Mouse (Mus musculus) gastrocnemius, adult 18-20 months (tissue): ENCODE results near the gene Epb41l1. TPM values are rescaled to one million over a fixed set of nuclear protein-coding genes. Genes with fewer than 3 reads are reported as not detected.

Experiments
- DNase-seq: peaks from one replicate; pipeline ENCODE4 v3.0.0; 2021; ENCODE audit warnings: low spot score
- total RNA-seq, 2 experiments: library from RNA; stranded (reverse); gene quantifications; 2 replicates each; pipeline ENCODE4 v1.2.3; 2021

Epb41l1 gene
- total RNA-seq, 2 experiments from 2014 or later: 4.6 to 4.8 TPM

DNA sequence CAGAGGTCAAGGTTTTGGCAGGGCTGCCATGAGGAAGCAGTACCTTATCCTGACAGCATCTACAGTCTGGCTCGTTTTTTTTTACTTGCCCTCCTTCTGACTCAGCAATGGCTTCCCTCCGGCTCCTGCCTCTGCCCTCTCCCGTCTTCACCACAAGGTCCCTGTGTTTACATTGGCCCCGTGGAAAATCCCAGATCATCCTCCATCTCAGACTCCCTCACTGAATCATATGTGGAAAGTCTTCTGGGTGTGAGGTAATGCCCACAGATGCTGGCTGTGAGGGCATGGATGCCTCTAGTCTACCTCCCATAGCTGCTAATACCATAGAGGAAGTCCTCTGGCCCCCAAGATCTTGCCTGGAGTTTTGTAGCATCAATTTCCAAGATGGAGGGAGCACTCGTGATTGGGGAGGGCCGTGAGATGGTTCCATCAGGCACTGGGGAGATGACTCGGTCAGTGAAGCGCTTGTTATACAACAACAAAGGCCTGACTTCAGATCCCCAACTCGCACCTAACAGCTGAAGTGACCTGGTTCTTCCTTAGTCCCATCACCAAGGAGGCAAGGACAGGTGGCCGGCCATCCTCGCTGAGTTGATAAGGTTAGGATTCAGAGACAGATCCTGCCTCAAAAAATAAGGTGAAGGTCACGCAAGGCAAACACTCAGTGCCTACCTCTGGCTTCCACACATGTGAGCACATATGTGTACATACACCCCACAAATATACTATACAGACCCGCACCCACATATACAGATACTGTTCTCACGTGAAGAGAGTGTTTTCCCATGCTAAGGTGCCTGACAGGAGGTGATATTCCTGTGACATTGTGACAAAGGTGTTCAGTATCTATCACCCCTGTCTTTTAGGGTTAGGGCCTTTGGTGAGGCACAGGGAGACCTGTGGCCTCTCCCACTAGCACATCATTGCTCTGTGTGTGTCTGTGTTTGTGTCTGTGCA is 36.0 kb downstream of the Epb41l1 start:
- DNase-seq: no peak

DNA sequence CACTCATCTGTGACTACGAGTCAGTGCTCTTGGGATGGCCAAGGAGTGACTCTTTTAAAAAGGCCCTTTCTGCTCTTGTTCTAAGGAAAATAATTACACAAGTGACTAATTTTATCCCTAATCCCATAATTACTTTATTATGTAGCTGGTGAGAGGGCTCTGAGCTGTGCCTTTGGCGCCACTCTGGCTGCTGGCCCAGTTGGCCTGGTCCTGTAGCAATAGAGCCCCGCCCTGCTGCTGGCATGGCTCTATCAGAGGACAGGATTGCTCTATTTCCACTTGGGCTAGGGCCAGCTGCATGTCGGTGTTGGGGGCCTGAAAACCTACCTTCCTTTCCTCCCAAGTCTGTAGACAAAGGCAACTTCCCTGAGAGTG is 36.6 kb downstream of the Epb41l1 start:
- DNase-seq: no peak

DNA sequence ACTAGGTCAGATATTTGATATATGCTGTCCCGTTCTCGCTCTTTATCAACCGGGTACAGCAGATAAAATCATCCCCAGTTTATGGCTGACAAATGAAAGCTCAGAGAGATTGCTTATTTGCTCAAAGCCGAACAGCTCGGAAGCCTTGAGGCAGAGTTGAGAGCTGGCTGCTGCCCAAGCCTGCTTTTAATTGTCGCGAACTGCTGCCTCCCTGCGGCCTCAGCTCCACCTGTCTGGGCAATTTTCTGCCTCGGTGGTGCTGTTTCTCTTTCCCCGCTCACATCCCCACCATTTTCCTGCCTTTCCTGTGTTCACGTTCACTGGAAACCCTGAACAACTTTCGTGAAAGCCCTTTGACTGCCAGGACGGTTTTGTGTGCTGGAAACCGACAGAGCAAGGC is 39.8 kb downstream of the Epb41l1 start:
- DNase-seq: peak; percentile 46

DNA sequence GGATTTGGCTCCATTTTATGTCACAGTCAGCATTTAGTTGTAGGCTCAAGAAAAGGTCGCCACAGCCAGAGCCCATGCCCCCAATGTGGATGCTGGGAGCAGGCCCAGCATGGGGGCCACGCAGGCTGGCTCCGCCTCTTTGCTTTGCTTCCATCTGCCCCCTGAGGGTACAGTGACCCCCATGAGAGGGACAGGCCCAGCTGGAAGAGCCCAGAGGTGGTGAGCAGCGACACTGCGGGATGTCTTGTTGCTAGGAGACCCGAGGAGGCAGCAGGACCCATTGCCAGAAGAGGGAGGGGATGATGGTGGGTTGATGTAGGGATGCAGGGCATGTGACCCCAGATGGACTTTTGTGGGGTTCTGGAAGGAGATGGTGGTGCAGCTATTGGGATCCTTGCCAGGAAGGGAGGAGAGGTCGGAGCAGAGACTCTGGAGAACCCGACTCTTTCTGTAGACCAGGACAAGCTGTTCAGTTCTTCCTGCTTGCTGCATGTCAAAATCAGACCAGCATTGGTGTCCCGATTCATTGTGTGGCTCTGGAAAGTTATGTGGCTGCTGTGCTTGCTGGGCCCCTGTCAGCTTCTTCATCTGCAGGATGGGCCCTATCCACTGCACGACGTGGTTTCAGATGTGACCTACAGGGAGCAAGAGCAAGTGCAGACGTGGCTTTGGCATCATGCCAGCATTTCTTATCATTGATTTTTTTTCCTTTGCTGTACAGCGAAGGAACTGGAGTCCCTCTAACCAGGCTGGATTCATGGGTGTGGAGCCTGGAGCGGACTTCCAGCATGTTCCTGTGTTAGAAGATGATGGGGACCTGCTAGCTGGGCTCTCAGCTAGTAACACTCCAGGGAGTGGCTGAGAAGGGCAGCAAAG is 41.7 kb downstream of the Epb41l1 start:
- no peak for DNase-seq

DNA sequence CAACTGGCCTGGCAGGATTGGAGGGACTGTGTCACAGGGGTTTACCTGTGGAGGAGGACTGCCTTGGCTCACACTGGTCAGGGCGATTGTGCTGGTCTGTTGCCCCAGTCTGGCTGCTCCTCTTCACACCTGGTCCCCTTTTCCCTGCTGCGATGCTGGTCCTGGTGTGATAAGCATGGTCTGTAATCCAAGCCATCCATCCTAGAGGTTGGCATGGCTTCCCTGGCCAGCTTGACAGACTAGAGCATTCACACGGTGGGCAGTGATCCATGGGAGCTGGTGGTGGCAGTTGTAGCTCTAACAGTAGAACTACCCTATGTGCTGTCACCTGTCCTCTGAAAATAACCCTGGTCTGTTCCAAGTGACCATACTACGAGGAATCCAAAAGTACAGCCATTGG is 43.7 kb downstream of the Epb41l1 start:
- DNase-seq: no peak

DNA sequence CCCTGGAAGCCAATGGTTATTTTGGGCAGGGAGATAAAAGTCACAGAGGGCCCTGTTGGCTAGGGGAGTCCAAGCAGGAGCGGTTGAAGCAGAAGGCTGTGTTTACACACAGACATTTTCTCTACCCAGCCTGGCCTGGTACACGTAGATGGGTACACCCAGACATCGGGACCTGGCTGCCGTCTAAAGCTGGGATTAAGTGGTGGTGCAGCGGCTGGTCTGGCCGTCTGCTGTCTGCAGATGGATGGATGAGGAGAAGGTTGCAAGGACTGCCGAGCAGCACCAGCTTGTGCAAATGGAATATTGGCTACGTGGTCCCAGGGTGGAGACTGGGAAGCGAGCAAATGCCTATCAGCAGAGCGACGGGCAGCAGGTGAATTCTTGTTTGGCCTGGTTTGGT is 46.8 kb downstream of the Epb41l1 start:
- no peak for DNase-seq

DNA sequence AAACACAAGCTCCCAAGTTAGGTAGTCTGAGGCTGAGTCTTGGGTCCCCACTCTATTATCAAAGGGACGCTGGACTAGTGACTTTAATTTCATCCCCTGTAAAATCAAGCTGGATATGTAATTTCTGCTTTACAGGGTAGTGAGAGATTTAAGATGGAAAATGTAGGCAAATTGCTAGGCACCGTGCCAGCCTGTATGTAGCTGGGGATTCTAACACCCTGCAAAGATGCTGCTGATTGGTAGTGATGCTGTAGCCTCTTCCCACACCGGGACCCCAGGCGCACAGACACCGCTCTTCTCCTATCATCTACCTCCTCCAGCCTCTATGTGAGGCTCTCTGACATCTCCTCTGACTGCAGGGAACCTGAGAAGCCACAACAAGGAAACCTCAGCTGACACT is 48.2 kb downstream of the Epb41l1 start:
- DNase-seq: no peak

DNA sequence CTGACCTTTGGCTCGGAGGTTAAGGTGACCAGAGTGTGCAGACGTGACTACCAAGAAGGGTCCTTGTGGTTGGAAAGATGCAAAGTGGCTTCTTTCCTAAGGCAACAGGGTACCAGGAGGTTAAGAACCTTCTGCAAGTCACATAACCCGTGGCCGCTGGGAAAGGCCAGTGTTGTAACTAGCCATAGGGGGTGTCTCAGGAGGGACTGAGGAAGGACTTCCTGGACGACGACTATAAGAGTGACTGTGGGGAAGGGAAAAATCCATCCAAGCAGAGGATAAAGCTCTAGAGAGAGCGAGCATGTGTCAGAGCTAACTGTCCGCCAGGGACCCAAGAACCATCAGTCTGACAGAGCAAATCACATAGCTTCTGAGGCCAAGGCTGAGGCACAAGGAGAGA is 48.8 kb downstream of the Epb41l1 start:
- DNase-seq: no peak

DNA sequence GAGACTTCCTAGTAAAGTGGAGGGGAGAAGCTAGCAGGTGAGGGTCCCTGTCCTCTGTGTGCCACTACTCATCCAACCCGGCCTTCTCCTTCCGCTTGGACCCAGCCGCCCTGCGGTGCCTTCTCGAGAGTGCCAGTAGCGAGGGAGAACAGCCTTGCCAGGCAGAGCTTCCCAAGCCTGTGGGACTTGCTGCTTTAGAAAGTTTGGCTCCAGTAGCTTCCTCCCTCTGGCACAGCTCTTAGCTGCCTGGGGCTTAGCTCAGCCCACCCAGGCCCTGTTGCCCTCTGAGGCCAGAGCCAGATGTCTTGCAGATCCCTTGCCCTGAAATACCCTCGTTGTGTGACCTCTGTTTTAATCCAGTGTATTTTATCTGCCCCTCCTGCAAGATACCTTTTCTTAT is 50.2 kb downstream of the Epb41l1 start:
- no peak for DNase-seq

DNA sequence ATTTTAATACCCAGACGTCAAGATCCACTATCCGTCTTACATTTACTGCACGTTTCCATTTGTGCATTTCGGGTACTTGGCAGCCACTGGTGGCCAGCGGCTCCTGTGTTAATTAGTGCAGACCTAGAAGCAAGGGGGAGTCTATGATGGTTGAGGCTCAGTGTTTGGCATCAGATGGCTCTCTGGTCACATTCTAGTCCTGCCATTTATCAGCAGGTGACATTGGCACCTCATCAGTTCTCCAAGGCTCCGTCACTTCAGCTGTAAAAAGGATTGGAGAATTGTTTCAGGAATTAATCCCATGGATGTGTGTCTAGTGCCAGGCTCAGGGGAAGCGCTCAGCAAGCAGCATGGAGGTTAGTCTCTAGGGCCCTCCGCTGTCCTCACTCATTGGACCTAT is 51.6 kb downstream of the Epb41l1 start:
- DNase-seq: no peak

DNA sequence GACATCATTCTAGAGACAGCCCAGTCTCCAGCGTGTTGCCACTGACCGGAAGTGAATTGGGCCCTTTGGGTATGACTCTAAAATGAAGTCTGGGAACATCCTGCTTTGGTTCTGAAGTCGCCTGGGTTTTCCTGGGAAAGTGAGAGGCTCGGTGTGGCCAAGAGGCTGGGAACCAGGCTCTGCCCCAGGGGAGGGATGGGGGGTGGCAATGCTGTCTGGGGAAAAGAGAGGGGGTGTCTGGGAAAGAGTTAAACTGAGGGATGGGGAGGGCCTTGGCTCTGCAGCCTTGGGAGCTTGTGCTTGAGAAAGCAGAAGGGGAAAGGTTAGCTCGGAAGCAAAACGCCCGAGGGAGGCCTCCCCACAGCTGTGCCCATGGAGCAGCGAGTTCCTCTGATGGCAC is 53.0 kb downstream of the Epb41l1 start:
- no peak for DNase-seq

DNA sequence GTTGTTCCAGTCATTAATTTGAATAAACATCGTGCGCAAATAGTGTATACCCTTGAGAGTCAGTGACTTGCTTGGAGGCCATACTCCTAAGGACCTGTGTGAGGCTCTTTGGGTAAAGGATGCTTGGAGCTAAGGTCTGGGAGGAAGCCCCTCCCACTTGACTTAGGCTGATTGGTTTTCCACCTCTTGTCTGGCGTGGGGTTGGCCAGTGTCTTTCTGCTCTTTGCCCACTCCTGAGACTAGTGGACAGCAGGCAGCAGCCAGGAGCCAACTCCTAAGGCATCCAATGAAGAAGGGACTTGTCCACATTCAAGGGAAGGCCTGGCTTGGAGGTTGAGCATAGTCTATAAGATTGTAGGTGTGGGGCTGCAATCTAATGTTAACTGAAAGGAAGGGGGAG is 53.4 kb downstream of the Epb41l1 start:
- DNase-seq: no peak

DNA sequence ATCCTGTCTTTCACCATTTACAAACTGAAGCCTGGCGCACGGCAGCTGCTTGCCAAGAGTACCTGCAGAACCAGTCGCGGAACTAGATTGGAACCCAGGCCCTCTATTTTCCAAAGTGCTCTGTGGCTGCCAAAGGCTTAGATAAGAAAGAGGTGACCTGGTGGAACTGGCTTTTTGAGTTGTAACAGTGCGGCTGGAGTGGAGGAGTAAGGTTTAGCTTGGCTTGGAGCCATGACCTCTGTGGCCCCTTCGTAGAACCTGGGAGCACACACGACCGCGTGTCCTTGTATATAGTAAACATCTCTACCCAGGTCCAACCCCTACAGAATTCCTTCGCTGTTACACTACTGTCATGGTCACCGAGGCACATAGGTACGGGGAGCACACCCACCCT is 54.2 kb downstream of the Epb41l1 start:
- no peak for DNase-seq

DNA sequence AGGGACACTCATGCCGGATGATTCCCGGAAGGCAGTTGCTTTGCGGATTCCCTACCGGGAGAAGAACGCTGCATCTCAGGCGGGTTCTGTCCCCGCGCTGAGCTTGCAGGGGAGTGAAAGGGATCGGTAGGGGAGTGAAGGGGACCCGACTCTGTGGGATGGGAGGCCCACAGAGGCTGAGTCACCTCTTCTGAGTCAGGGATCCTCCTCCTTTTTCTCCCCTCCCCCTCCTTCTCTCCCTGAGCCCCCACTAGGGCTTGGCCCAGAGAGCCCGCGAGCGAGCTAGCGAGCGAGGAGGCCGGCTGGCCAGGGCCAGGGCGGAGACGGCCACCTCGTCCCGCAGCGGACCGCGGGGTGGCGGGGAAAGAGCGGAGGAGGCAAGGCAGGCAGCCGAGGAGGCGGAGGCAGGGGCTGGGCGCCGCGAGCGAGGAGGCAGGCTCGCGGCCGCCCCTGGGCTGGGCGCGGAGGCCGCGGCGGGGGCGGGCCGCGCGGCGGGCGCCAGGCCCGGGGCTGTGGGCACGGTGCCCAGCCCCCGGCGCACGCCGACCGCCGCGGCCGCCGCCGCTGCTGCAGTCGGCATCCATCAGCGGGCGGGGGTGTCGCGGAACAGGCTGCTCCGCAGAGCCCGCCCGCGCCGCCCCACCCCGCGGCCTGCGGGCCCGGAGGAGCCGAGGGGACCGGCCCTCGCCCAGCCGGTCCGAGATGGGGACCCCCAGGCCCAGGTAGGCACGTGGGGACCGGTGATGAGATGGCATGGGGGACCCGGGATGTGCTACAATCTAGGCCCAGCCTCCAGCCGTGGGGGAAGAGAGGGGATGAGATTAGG is 54.8 kb downstream of the Epb41l1 start:
- peak; percentile 65 for DNase-seq

DNA sequence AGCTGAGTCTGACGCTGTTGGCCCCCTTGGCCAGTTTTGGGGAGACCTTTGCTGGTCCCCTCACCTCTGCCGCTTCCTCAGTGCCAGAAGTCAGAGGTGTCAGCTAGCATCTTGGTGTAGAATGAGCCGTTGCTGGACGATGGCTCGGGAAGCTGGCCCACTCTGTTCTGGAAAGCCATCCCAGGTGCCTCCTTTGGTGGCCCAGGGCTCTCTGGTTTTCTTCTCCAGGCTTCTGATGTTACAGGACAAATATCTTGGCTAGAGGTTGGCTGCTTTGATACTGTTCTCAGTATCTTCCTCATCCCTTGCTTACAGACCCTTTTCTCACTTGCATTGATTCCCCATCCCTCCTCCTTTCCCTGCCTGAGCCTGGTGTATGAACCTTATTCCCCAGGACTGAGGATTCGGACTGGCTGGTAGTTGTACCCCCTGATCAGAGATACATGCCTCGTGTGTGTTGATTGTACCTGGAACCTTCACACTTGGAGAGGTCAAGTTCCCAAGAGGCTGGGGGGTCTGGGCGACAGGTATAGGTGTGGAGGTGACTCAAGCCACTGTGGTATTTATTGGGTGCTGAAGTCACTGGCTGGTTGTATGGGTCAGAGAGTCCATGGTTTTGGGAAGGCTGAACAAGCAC is 55.5 kb downstream of the Epb41l1 start:
- no peak for DNase-seq

DNA sequence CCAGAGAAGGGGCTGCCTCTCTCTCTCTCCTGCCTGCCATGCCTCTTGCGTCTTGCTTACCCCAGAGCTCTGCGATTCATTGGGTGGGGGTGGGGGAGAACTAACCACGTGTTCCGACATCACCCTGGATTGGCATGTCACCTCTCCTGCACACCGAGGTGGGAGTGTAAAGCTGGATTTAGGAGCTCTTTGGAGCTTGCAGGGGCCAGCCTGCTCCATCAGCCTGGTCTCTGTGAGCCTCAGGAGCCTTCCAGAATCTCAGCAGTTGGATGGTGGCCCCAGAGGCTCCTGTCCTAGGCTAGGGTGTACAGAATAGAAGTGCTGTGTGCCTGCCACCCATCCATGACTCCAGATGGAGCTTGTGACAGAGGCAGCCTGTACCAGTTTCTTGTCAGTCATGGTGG is 56.0 kb downstream of the Epb41l1 start:
- no peak for DNase-seq

DNA sequence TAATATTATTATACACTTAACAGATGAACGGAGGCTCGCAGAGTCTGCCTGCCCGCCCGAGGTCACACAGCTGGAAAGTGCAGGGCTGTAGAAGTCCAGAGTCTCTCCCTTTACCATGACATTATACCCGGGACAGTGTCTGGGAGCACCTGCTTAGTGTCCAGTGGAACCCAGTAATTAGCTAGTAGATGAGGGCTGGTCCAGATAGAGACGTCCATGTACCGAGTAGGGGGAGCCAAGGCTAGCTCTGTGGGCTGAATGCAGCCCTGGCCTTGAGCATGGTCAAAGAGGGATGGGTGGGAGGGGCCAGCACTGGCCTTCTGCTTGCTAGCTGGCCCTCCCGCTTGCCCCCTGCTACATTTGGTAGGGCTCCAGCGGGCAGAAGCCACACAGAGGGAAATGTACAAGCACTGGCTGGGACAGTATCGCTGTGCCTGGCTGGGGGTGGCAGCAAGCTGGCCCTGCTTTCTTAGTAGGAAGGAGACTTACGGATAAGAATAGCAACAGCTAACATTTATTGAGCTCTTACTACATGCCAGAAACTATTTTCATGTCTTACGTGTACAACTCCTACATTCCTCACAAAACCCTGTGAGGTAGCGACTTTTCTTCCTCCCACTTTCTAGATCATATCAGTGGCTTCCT is 57.5 kb downstream of the Epb41l1 start:
- no peak for DNase-seq

DNA sequence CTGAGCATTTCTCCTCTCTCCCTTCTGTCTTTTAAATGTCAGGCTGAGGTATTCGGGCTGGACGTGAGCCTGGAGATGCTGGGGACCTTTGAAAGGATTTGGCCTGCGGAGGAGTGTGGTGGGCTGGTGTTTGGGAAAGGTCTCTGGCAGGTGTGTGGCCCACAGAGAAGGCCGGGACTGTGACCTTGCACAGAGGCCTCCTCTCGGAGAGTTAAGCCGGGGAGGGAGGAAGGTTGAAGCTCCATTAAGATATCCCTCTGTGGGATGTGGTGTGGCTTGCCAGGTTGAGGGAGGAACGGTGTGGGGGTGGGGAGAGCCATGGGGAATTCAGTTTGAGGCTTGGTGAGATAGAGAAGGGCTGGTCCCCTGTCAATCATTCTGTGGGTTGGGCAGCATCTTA is 59.1 kb downstream of the Epb41l1 start:
- DNase-seq: no peak

DNA sequence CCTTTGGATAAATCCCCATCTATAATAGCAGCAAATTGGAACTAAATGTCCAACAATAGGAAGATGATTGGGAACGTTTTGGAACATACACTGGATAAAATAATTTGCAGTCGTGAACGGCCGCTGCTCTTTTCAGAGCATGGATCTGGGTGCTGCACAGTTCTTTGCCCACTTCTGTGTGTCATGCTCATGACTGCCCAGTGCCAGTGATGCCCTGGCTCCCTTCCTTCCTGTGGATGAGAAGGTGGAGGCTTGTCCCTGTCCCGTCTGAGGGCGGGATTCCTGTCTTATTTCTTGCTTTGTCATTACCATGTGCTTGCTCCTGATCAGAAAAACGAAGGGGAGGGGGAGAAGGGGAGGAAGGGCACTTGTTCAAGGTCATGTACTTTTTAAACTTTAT is 59.6 kb downstream of the Epb41l1 start:
- DNase-seq: no peak

DNA sequence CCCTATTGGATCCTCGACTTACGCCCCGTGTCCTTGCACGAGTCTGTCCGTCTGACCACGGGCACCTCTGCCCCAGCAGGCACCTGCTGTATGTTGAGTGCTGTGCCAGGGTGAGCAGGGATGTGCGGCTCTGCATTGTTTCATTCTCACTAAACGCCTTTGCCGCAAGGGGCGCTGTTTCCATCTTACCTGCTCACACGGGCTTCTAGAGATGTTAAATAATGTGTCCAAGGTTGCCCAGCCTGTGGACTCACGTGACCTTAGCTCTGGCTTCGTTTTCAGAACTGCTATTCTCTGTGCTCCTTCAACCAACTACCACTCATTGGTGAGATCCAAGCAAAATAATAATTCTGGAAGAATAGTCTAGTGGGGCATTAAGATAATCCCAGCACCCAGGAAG is 61.6 kb downstream of the Epb41l1 start:
- DNase-seq: no peak

DNA sequence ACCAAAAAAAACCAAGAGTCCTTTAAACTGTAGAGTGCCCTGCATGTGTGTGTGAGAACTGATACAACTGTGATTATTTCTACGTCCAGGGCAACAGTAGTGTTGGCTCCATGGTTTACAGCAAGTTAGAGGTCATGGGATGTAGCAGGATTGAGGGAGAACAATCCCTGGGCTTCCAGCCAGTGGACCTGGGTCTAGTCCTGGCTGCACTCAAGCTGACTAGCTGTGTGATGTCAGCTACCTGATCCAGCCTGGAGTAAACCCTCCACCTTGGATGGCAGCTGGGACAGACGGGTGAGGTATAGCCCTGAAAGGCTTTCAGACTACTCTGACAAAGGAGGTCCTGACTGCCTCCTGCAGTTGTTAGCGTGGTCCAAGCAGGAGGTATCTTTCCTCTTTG is 62.1 kb downstream of the Epb41l1 start:
- no peak for DNase-seq
